Mouse (Mus musculus): ENCODE results near the gene Gps2.

DNA sequence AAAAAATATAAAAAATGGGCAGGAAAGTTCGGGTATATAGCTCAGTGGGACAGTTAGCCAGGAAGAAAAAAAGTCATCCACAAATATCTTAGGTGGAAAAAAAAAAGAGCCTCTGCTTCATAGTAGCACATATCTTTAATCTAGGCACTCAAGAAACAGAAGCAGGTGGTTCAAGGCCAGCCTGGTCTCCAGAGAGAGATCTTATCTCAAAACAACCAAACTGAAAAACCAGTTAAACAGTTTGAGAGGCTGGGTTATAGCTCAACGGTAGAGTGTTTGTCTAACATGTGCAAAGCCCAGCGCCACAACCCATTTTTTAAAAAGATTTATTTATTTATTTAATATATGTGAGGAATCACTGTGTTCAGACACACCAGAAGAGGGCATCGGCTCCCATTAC is 19.4 kb downstream of the Gps2 start:
- TF ChIP-seq CTCF (IDR thresholded peaks at IDR 0.05; ENCODE audit: low read depth, low read length) (no peak), POLR2A (IDR thresholded peaks at IDR 0.05; ENCODE audit: extremely low read depth, insufficient read depth, low read length) (no peak)
